Mouse (Mus musculus) kidney, embryonic 15.5 days (tissue): Measurements from ENCODE around the gene BC035044. TPM values are rescaled to one million over a fixed set of nuclear protein-coding genes. Genes with fewer than 3 reads are reported as not detected.
A peak's percentile ranks its signal among the peaks of the same experiment; 100 is the strongest.
"Not testable (repeated sequence)": the region's sequence is repeated elsewhere in the genome, so short reads cannot be mapped to it uniquely, and the experiment has no call there.

ENCODE experiments used
- ATAC-seq: fragments of 200-750 bp; cut with Nextera tagmentation; replicated peaks from 2 replicates; pipeline ENCODE4 v1.8.0; 2017; ENCODE audit warnings: moderate TSS enrichment; ENCODE audit not compliant: low FRiP score
- H3K27ac ChIP-seq: fragments of 300-500 bp; sonication (generic); 2 replicates; pipeline ENCODE4 v1.5.1; 2015; ENCODE audit warnings: mild to moderate bottlenecking, inconsistent platforms
- H3K27me3 ChIP-seq: fragments of 300-500 bp; sonication (generic); 2 replicates; pipeline ENCODE4 v1.6.1; 2015; ENCODE audit warnings: inconsistent platforms
- H3K36me3 ChIP-seq: fragments of 300-500 bp; sonication (generic); 2 replicates; pipeline ENCODE4 v1.6.1; 2015; ENCODE audit warnings: inconsistent platforms
- H3K4me1 ChIP-seq: fragments of 300-500 bp; sonication (generic); 2 replicates; pipeline ENCODE4 v1.6.1; 2015; ENCODE audit warnings: inconsistent platforms
- H3K4me2 ChIP-seq: fragments of 300-500 bp; sonication (generic); 2 replicates; pipeline ENCODE4 v1.6.1; 2015; ENCODE audit warnings: moderate library complexity, mild to moderate bottlenecking, inconsistent platforms
- H3K4me3 ChIP-seq: fragments of 300-500 bp; sonication (generic); replicated peaks from 2 replicates; pipeline ENCODE4 v1.5.1; 2015; ENCODE audit warnings: mild to moderate bottlenecking, inconsistent platforms
- H3K9ac ChIP-seq: fragments of 300-500 bp; sonication (generic); 2 replicates; pipeline ENCODE4 v1.6.1; 2015; ENCODE audit warnings: mild to moderate bottlenecking, inconsistent platforms
- H3K9me3 ChIP-seq: fragments of 300-500 bp; sonication (generic); replicated peaks from 2 replicates; pipeline ENCODE4 v1.6.1; 2016; ENCODE audit warnings: inconsistent platforms
- WGBS: fragments of 180-500 bp; shearing (Covaris S2); methylation state at CpG from one replicate; pipeline ENCODE4 v1.1.7; 2015; ENCODE audit warnings: mixed read lengths; 5-methylcytosine and 5-hydroxymethylcytosine counted together
- polyA plus RNA-seq: library from polyadenylated mRNA; unstranded; fragments of >200 nt; fragmentation: Nextera tagmentation; extraction: Ambion mirVana; gene quantifications from 2 replicates; pipeline ENCODE4 v1.2.1, GENCODE M21; 2015

Gene BC035044
- polyA plus RNA-seq, 1 experiment from 2014 or later: 0.68 TPM

DNA sequence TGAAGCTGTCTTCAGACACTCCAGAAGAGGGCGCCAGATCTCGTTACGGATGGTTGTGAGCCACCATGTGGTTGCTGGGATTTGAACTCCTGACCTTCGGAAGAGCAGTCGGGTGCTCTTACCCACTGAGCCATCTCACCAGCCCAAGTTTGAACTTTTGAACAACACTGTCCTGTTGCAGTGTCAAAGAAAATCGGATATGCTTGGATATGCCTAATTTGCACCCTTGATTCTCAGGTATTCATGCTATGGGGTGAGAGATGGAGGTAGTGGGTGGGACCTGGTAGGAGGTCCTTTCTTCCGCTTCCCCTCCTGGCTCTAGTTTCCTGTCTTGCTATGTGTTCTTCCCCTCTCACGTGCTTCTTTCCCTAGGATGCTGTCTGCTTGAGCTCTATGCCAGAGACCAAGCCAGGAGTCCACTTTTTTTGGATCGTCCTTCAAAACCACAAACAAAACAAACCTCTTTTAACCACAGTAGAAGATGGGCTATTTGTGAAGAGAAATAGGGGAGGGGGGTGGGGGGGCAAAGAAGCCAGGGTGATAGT, 44.9 kb downstream of the BC035044 start:
- Histone ChIP-seq H3K36me3 (no peaks in the 10 kb centered on the region), H3K4me1 (peaks cover 21% of the 10 kb centered on the region), H3K27me3 (no peaks in the 10 kb centered on the region), H3K4me3 (no peak overlapping the region), H3K4me2 (no peak overlapping the region), H3K9me3 (no peaks in the 10 kb centered on the region), H3K9ac (no peak overlapping the region), H3K27ac (no peak overlapping the region)
- no peak for ATAC-seq
- WGBS: 68% methylated on average over 6 of the region's 9 CpGs

DNA sequence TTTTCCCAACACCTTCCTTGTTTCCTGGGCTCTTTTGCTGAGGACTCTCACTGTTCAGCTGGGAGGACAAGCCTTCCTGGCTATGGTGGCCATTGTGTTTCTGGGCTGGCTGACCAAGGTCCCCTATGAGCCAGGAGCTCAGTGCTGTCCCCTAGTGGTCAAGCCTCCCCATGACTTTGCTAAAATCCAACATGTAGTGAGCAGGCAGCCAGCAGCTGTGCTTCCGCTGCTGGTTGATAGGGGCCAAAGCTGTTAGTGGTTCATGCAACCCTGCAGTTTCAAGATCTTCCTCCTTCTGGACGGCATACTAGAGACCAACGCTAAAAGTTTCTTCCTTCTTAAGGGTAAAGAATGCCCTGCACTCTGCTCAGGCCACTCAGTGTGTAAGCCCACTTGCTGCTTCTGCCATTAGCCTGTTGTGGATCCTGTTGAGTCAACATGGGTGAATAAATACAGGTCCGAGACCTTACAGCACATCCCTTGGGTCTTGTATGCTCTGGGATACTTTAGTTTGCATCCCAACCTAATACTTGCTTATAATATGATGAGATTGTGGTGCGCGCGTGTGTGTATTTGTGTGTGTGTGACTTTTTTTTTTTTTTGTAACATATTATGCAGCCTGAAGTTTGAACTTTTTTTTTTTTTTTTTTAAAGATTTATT, 45.5 kb downstream of the BC035044 start:
- Histone ChIP-seq H3K4me2 (peak overlapping the region; percentile 24; the same call in 1 of the 2 replicates), H3K27me3 (no peaks in the 10 kb centered on the region), H3K9me3 (no peaks in the 10 kb centered on the region), H3K36me3 (no peaks in the 10 kb centered on the region), H3K4me3 (0 out of 2 replicates have a peak overlapping the region, but pooled peaks have one; percentile 11), H3K27ac (no peak overlapping the region), H3K9ac (no peak overlapping the region), H3K4me1 (peaks cover 21% of the 10 kb centered on the region)
- 0 out of 2 replicates have a peak, but pooled peaks have one; percentile 5 for ATAC-seq
- WGBS: 44% methylated on average over 7 of the region's 7 CpGs

DNA sequence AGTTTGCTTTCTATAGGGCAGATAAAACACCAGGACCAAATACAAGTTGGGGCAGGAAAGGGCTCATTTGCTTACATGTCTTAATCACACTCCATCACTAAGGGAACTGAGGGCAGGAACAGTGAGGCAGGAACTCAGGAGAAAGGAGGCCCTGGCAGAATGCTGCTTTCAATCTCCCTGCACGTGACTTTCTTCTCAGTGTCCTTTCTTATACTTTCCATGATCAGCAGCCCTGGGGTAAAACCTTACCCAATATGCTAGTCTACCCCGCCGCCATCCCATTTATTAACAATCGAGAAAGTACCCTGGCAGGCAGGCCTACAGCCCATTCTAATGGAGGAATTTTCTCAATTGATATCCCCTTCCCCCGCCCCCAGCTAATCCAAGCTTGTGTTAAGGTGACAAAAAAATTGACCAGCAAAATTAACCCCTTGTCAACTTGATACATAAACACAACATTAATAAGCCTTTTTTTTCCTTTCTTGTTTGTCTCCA, 46.3 kb downstream of the BC035044 start:
- Histone ChIP-seq H3K36me3 (no peaks in the 10 kb centered on the region), H3K4me3 (no peak overlapping the region; the same call in 1 of the 2 replicates), H3K4me1 (peaks cover 27% of the 10 kb centered on the region), H3K9me3 (no peaks in the 10 kb centered on the region), H3K9ac (no peak overlapping the region), H3K27ac (no peak overlapping the region), H3K4me2 (no peak overlapping the region), H3K27me3 (no peaks in the 10 kb centered on the region)
- WGBS: 88% methylated on average over 5 of the region's 5 CpGs
- no peak for ATAC-seq

DNA sequence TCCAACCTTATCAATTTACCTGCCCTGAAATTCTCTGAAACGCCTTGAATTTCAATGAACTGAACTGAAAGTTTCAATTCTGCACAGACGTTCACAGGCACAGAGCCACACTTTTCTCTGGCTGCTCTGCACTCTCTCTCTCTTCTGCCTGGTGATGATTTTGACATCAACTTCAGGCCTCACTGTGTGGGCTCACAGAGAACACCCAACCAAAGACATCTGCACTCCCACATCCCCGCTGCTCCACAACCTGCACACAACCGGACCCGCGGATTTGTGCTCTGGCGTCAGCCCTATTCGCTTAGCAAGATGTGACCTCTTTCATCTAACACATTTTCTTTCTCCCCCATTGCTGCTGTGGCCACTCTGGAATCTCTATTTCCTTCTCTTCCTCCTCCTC, 46.8 kb downstream of the BC035044 start:
- Histone ChIP-seq H3K36me3 (no peaks in the 10 kb centered on the region), H3K4me3 (peak overlapping the region; percentile 86), H3K9me3 (no peaks in the 10 kb centered on the region), H3K4me2 (peak overlapping the region; percentile 77), H3K4me1 (peaks cover 28% of the 10 kb centered on the region), H3K9ac (peak overlapping the region; percentile 32; the same call in 1 of the 2 replicates), H3K27ac (peak overlapping the region; percentile 97), H3K27me3 (no peaks in the 10 kb centered on the region)
- 28% methylated on average over 8 of the region's 8 CpGs for WGBS
- ATAC-seq: no peak

DNA sequence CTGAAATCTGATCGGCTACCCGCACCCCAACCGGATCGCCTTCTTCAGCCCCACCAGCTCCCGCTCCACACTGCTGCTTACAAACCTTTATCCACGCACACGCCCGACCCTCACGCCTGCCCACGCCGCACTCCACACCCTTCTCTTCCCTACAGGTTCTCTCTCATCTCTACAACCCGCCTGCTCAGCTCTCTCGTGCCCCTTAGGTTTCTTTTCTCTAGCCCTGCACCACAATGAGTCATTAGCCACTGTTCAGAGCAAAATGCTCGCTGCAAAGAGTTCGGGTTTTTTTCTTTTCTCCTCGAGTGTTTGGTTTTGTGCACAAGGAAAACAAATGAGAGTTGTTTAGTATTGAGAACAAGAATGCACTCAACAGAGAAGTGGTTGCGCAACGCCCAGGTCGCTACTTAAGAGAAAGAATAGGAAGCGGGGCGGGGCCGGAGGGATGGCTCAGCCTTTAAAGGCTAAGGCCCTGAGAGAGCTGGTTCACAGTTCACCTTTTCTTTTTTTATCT, 47.4 kb downstream of the BC035044 start:
- H3K4me2 ChIP-seq: peak overlapping the region; percentile 77
- peaks cover 28% of the 10 kb centered on the region for H3K4me1 ChIP-seq
- no peaks in the 10 kb centered on the region for H3K27me3 ChIP-seq
- H3K9ac ChIP-seq: peak overlapping the region; percentile 76
- ATAC-seq: peak; percentile 30
- H3K4me3 ChIP-seq: peak overlapping the region; percentile 86
- WGBS: 0% methylated on average over 22 of the region's 22 CpGs
- peak overlapping the region; percentile 97 for H3K27ac ChIP-seq
- no peaks in the 10 kb centered on the region for H3K36me3 ChIP-seq
- no peaks in the 10 kb centered on the region for H3K9me3 ChIP-seq

DNA sequence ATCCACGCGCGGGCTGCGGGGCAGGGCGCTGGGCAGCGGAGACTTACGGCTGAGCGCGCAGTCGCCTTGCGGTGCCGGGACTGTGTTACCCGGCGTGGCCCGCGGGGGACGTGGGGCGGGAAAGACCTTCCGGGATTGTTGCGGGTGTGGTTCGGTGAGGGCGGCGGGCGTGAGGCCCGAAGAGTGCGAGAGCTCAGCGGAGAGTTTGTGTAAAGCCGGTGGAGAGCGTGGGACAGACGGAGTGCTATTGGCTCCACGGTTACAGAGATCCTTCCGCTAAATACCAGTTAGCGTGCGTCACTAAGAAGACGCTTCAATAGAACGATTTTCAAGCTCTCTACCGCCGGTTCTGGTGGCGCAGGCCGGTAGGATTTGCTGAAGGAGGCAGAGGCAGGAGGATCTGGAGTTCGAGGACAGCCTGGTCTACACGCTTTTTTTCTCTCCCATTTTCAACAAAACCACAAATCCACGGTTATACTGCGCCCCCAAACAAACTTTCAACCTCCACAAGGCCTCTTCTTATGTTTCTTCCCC, 47.9 kb downstream of the BC035044 start:
- peak; percentile 73 for ATAC-seq
- Histone ChIP-seq H3K4me3 (peak overlapping the region; percentile 86), H3K27ac (peak overlapping the region; percentile 97), H3K36me3 (no peaks in the 10 kb centered on the region), H3K4me2 (peak overlapping the region; percentile 77), H3K9ac (peak overlapping the region; percentile 78), H3K9me3 (no peaks in the 10 kb centered on the region), H3K27me3 (no peaks in the 10 kb centered on the region), H3K4me1 (peaks cover 28% of the 10 kb centered on the region)
- WGBS: under 1% methylated on average over 44 of the region's 44 CpGs

DNA sequence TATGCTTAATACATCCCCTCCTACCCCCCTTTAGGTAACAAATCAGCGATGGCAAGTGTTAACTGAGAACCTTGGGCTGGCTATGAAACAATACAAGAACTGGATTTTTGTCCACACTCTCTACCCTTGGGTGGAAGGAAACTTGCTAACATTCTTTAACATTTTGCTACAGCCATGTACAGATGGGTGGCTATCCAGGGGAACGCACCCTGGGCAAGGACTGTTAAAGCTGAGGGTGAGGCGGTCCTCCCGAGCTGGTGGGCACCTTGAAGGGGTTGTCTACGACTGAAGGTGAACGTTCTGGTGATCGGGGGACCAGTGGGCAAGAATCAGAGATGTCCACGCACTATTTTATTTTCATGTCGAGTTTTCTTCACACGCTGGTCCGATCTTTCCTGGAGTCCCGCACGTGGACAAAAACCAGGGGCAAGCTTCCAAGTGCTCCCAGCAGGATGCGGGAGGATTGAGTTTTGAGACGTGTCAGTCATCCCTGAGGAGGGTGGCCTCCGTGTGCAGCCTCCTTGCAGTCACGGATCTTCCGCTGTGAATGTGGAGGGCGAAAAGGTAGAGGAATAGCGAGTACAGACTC, 48.5 kb downstream of the BC035044 start:
- ATAC-seq: no peak
- Histone ChIP-seq H3K9me3 (no peaks in the 10 kb centered on the region), H3K36me3 (no peaks in the 10 kb centered on the region), H3K4me1 (peaks cover 30% of the 10 kb centered on the region), H3K27ac (peak overlapping the region; percentile 97), H3K4me2 (peak overlapping the region; percentile 77), H3K4me3 (peak overlapping the region; percentile 86), H3K27me3 (no peaks in the 10 kb centered on the region), H3K9ac (peak overlapping the region; percentile 78)
- WGBS: 1% methylated on average over 20 of the region's 20 CpGs

DNA sequence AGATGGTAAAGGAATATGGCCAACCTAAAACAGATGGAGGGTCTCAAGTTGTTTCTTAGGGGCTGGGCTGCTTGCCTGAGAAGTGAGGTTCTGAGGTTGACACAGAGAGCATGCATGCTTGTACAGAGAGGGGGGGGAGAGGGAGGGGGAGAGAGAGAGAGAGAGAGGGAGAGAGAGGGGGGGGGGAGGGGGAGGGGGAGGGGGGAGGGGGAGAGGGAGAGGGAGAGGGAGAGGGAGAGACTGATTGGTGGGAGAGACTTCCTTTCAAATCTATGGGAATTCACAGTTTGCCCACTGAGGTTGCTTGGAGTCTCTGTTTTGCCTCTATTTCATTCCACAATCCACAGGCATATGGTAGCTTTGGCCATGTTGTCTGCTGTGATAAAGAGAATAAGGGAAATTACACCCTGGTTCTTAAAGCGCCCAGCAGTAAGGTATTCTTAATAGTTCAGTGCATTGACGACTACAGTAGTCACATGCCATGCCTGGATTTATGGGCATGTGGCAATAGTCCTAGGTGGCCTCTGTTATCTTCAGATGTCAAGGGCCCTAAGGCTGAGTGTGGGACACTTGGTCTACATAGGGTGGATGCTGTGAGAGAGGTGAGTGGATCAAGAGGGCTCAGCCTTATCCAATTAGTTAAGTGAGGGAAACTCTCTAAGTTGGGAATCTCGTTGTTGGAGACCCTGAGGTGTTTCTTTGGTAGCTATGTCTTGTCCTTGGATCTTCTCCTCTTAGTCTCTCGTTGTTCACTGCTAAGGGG, 49.4 kb downstream of the BC035044 start:
- WGBS: 41% methylated on average over 4 of the region's 4 CpGs
- Histone ChIP-seq H3K9ac (peak overlapping the region; percentile 78), H3K4me2 (peak overlapping the region; percentile 77), H3K4me1 (peaks cover 36% of the 10 kb centered on the region), H3K27me3 (no peaks in the 10 kb centered on the region), H3K4me3 (peak overlapping the region; percentile 86), H3K27ac (0 out of 2 replicates have a peak overlapping the region, but pooled peaks have one; percentile 97), H3K9me3 (no peaks in the 10 kb centered on the region), H3K36me3 (no peaks in the 10 kb centered on the region)
- ATAC-seq: no peak

DNA sequence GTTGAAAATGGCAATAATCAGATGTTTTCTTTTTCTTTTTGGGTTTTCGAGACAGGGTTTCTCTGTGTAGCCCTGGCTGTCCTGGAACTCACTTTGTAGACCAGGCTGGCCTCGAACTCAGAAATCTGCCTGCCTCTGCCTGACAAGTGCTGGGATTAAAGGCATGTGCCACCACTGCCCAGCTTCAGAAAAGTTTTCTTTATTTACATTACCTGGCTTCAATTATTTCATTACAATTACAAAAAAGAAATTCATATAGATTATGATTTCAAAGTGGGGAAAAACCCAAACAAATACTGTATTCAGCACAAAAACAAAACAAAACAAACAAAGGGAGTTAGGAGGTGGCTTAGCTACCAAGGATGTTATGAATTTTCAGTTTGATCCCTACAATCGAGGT, 50.3 kb downstream of the BC035044 start:
- not testable (repeated sequence) for H3K9me3 ChIP-seq, H3K4me3 ChIP-seq, H3K4me2 ChIP-seq, H3K9ac ChIP-seq, H3K27ac ChIP-seq, H3K27me3 ChIP-seq, ATAC-seq, H3K36me3 ChIP-seq
- 85% methylated on average over 3 of the region's 3 CpGs for WGBS
- peaks cover 36% of the 10 kb centered on the region for H3K4me1 ChIP-seq

DNA sequence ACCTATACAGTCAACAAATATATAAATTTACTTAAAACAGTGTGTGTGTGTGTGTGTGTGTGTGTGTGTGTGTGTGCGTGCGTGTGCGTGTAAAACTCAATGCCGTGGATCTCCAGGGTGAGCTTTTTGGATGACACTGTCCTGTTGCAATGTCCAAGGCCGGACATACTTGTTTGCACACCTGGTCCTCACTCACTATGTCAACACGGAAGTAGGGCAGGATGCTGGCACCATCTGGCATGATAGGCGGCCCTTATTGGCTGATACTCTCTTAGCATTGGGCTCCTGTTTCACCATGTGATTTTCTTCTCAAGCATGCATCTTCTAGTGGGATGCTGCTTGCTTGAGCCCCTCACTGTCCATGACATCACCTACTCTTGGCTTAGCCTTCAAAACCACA, 51.0 kb downstream of the BC035044 start:
- ATAC-seq: no peak
- 69% methylated on average over 7 of the region's 7 CpGs for WGBS
- no peaks in the 10 kb centered on the region for H3K36me3 ChIP-seq
- H3K4me2 ChIP-seq: peak overlapping the region; percentile 86
- 0 out of 2 replicates have a peak overlapping the region, but pooled peaks have one; percentile 50 for H3K9ac ChIP-seq
- peaks cover 32% of the 10 kb centered on the region for H3K4me1 ChIP-seq
- H3K27ac ChIP-seq: peak overlapping the region; percentile 97
- H3K9me3 ChIP-seq: no peaks in the 10 kb centered on the region
- peak overlapping the region; percentile 87 for H3K4me3 ChIP-seq
- no peaks in the 10 kb centered on the region for H3K27me3 ChIP-seq

DNA sequence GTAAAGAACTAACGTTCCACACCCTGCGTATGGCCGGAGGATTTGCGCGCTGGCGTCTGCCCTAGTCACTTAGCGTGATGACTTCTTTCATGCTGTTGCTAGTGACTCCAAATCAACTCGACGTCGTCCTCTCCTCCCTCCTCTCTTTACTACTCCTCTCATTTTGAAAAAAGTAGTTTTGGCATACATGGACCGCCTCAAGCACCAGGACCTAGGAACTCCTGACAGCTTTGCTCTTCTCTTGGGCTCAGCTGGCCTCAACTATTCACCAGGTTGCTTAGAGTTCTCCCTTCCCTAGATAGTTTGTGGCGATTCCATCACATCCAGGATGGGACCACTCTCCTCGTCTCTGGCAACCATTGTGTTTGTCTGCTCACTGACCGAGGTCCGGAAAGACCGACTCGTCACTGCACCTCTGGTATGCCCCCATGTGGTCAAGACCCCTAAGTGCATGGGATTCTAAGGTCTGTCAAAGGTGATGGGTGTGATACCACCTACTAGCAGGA, 51.6 kb downstream of the BC035044 start:
- Histone ChIP-seq H3K4me2 (peak overlapping the region; percentile 86), H3K4me1 (peaks cover 29% of the 10 kb centered on the region), H3K9me3 (no peaks in the 10 kb centered on the region), H3K27ac (peak overlapping the region; percentile 97), H3K4me3 (peak overlapping the region; percentile 87), H3K9ac (peak overlapping the region; percentile 50), H3K36me3 (no peaks in the 10 kb centered on the region), H3K27me3 (no peaks in the 10 kb centered on the region)
- ATAC-seq: peak; percentile 38
- WGBS: under 1% methylated on average over 17 of the region's 17 CpGs
